Mouse (Mus musculus) left cerebral cortex, postnatal 25 days (tissue): ENCODE measurements at regions not wholly inside any gene's neighbourhood (a gene's known extent, or its start where the extent isn't known, plus 50 kb on each side); places are given as distances from the start of the nearest gene placed in this dataset.

Experiments
- DNase-seq, 2 experiments: peaks; one replicate each; pipeline ENCODE4 v3.0.0; 2022; ENCODE audit warnings: low spot score in 2 of 2, mixed read lengths in 1 of 2
- intact Hi-C: fragments of 180-260 bp; cut with DNase I; formaldehyde crosslinking; loops from one replicate; pipeline ENCODE4 v1.15.1; 2025

GRCm38 (mm10) chr4:97394697-97395280, 211.8 kb upstream of the Gm10192 start:
- intact Hi-C loops = no loop called here
- no peak for DNase-seq

GRCm38 (mm10) chr4:97381084-97381483, 198.1 kb upstream of the Gm10192 start:
- intact Hi-C loops = no loop called here
- DNase-seq = peak in 1 of 2 experiments; percentile 10

GRCm38 (mm10) chr4:97377593-97378542, 194.9 kb upstream of the Gm10192 start:
- intact Hi-C loops = no loop called here
- DNase-seq = no peak

GRCm38 (mm10) chr4:97360473-97360872, 177.5 kb upstream of the Gm10192 start:
- intact Hi-C loops = no loop called here
- DNase-seq = no peak

GRCm38 (mm10) chr4:97357958-97358357, 175.0 kb upstream of the Gm10192 start:
- no peak for DNase-seq
- intact Hi-C loops = no loop called here

- DNase-seq = peak; percentile 2 to 20
- intact Hi-C loops = no loop called here
Observed at GRCm38 (mm10) chr4:97346799-97347198, 163.8 kb upstream of the Gm10192 start.

- DNase-seq = no peak
- intact Hi-C loops = no loop called here
Observed at GRCm38 (mm10) chr4:97344335-97344734, 161.4 kb upstream of the Gm10192 start.

GRCm38 (mm10) chr4:97343378-97343777, 160.4 kb upstream of the Gm10192 start:
- intact Hi-C loops = no loop called here
- no peak for DNase-seq
